ENCODE assay signal across 16 mouse cellular contexts in genomic region chr7:105635726-105636125, GRCm38 (mm10). TPM values are rescaled to one million over a fixed set of nuclear protein-coding genes. Genes with fewer than 3 reads are reported as not detected.
A peak's percentile ranks its signal among the peaks of the same experiment; 100 is the strongest.
DNase-seq lines count a peak whose midpoint lies in the region; TF ChIP-seq lines count a peak whose summit lies in the region.
"Had no signal": no experiment of that assay in that cellular context is flagged by ENCODE, and none has a peak within 500 bp of the region (broad histone marks: within the 10 kb centered on the region; RNA-seq: fewer than 3 reads in every experiment).

No protein-coding gene starts in this region.

- no peak overlapping the region for H3K27ac ChIP-seq in heart, adult 2 months
- H3K27ac ChIP-seq in layer of hippocampus, adult 2 months: peak overlapping the region; percentile 25; the same call in 1 of the 2 replicates
- no peak overlapping the region for H3K27ac ChIP-seq in testis, adult 2 months (ENCODE audit: control insufficient read depth, insufficient read depth, low read depth, low read length)
- H3K27ac ChIP-seq: embryonic facial prominence, embryonic 13.5 days; forebrain, embryonic 15.5 days had no signal

- TF ChIP-seq POLR2A in heart, adult 2 months (IDR thresholded peaks at IDR 0.05; ENCODE audit: insufficient read depth, low read depth, low read length): no peak
- TF ChIP-seq POLR2A in testis, adult 2 months (IDR thresholded peaks at IDR 0.05; ENCODE audit: control insufficient read depth, low read depth, low read length): no peak

- H3K36me3 ChIP-seq in heart, adult 2 months (ENCODE audit: control insufficient read depth, insufficient read depth, low read length): no peaks in the 10 kb centered on the region; the same call in 1 of the 2 replicates
- no peaks in the 10 kb centered on the region for H3K36me3 ChIP-seq in testis, adult 2 months (ENCODE audit: control insufficient read depth, insufficient read depth, low read length)

- WGBS in heart, adult 2 months: 53% methylated on average over 2 of the region's 2 CpGs

- TF ChIP-seq CTCF in heart, adult 2 months (IDR thresholded peaks at IDR 0.05): no peak
- no peak for TF ChIP-seq CTCF in layer of hippocampus, adult 2 months (conservative IDR thresholded peaks at IDR 0.05)
- no peak for TF ChIP-seq CTCF in testis, adult 2 months (IDR thresholded peaks at IDR 0.05; ENCODE audit: control insufficient read depth, insufficient read depth, insufficient replicate concordance, low read depth, low read length)

- DNase-seq in heart, adult 9 months (ENCODE audit: low spot score in 2 of 2): peak; percentile 35 to 39
- no peak for DNase-seq in heart, adult 2 months
- no peak for DNase-seq in layer of hippocampus, adult 2 months (ENCODE audit: low spot score in 2 of 2)
- DNase-seq in layer of hippocampus, postnatal 25 days (ENCODE audit: extremely low spot score in 1 of 2, low spot score in 1 of 2): no peak
- no peak for DNase-seq in testis, postnatal 10 days (ENCODE audit: low spot score)
- DNase-seq in spleen, postnatal 36 days (ENCODE audit: low spot score in 2 of 2): no peak
- DNase-seq: adrenal gland, adult 8-10 months; cerebellum, adult 11 months; cerebellum, postnatal 14 days; kidney, adult 2 months; kidney, postnatal 10 days; thymus, postnatal 14 days had no signal

- H3K79me2 ChIP-seq in heart, adult 2 months (replicated peaks; ENCODE audit: control insufficient read depth, insufficient read depth, low read length): no peaks in the 10 kb centered on the region

- no peak for TF ChIP-seq EP300 in heart, adult 2 months (IDR thresholded peaks at IDR 0.05; ENCODE audit: insufficient read depth, low read depth, low read length)

- intact Hi-C loops in heart, adult 2 months (cut with DNase I): loop anchor here (5.0 kb wide), 1 partner anchor 238 kb away; no protein-coding TSS in a partner anchor

- no peak overlapping the region for H3K4me3 ChIP-seq in heart, adult 2 months
- H3K4me3 ChIP-seq in layer of hippocampus, adult 2 months: no peak overlapping the region
- peak overlapping the region; percentile 71 for H3K4me3 ChIP-seq in testis, adult 2 months (ENCODE audit: control insufficient read depth, low read depth, low read length)
- H3K4me3 ChIP-seq: embryonic facial prominence, embryonic 13.5 days; forebrain, embryonic 15.5 days had no signal

- H3K27me3 ChIP-seq in heart, adult 2 months (ENCODE audit: control insufficient read depth, insufficient read depth, low read length): no peaks in the 10 kb centered on the region
- H3K27me3 ChIP-seq in testis, adult 2 months (ENCODE audit: control insufficient read depth, insufficient read depth, low read length): no peaks in the 10 kb centered on the region; the same call in 1 of the 2 replicates
- H3K27me3 ChIP-seq: embryonic facial prominence, embryonic 13.5 days; forebrain, embryonic 15.5 days had no signal

- no peak overlapping the region for H3K9ac ChIP-seq in heart, adult 2 months (ENCODE audit: low read depth, low read length)
- H3K9ac ChIP-seq: forebrain, embryonic 15.5 days had no signal

- H3K4me1 ChIP-seq in heart, adult 2 months (ENCODE audit: control insufficient read depth, insufficient read depth, low read length): peaks cover 6% of the 10 kb centered on the region
- peaks cover 16% of the 10 kb centered on the region for H3K4me1 ChIP-seq in testis, adult 2 months (ENCODE audit: control insufficient read depth, insufficient read depth, low read length)

RNA-seq across cellular contexts. Expression of gene Trim3, which starts 2.4 kb away (rescaled TPM):
- 10 to 100 TPM; 20.5 to 23.0 TPM for total RNA-seq in heart, adult 2 months (2021)
- polyA plus RNA-seq in heart, adult 2 months (2012; rRNA removed): 39.8 and 41.1 TPM in 2 replicates
- total RNA-seq in layer of hippocampus, adult 2 months (2021): 100 to 1,000 TPM; 140 to 142 TPM
- total RNA-seq in layer of hippocampus, postnatal 25 days (2021): 100 to 1,000 TPM; 124 to 145 TPM
- polyA plus RNA-seq in testis, adult 2 months (2012; rRNA removed): 4.6 and 5.1 TPM in 2 replicates

RNA-seq across cellular contexts. Expression of gene Timm10b, which starts 4.1 kb away (rescaled TPM):
- total RNA-seq in heart, adult 2 months (2021): 10 to 100 TPM; 70.8 to 78.5 TPM
- 83.6 and 92.9 TPM in 2 replicates for polyA plus RNA-seq in heart, adult 2 months (2012; rRNA removed)
- total RNA-seq in layer of hippocampus, adult 2 months (2021): 10 to 100 TPM; 67.4 to 73.7 TPM
- 10 to 100 TPM; 71.3 to 86.2 TPM for total RNA-seq in layer of hippocampus, postnatal 25 days (2021)
- polyA plus RNA-seq in testis, adult 2 months (2012; rRNA removed): 73.6 and 76.1 TPM in 2 replicates

RNA-seq across cellular contexts. Expression of gene Arfip2, which starts 4.5 kb away (rescaled TPM):
- 10 to 100 TPM; 13.6 TPM for total RNA-seq in heart, adult 2 months (2021)
- 30.4 and 40.1 TPM in 2 replicates for polyA plus RNA-seq in heart, adult 2 months (2012; rRNA removed)
- 100 to 1,000 TPM in 1 of 2 experiments, 10 to 100 TPM in 1; 98.9 to 105 TPM for total RNA-seq in layer of hippocampus, adult 2 months (2021)
- total RNA-seq in layer of hippocampus, postnatal 25 days (2021): 100 to 1,000 TPM in 1 of 2 experiments, 10 to 100 TPM in 1; 94.0 to 102 TPM
- 12.4 and 12.5 TPM in 2 replicates for polyA plus RNA-seq in testis, adult 2 months (2012; rRNA removed)

RNA-seq across cellular contexts. Expression of gene Gm45799, which starts 4.6 kb away (rescaled TPM):
- total RNA-seq in heart, adult 2 months (2021): 1 to 10 TPM in 1 of 2 experiments, under 1 TPM in 1; 0.78 to 2.0 TPM
- 66.7 and 188 TPM in 2 replicates for polyA plus RNA-seq in heart, adult 2 months (2012; rRNA removed)
- total RNA-seq in layer of hippocampus, adult 2 months (2021): 10 to 100 TPM in 1 of 2 experiments, 1 to 10 TPM in 1; 6.9 to 12.7 TPM
- 1 to 10 TPM; 8.8 to 9.6 TPM for total RNA-seq in layer of hippocampus, postnatal 25 days (2021)
- 52.1 and 76.2 TPM in 2 replicates for polyA plus RNA-seq in testis, adult 2 months (2012; rRNA removed)
- total RNA-seq: granulocyte monocyte progenitor cell, adult 5-6 weeks had no signal

RNA-seq across cellular contexts. Expression of gene Dnhd1, which starts 14.9 kb away (rescaled TPM):
- total RNA-seq in heart, adult 2 months (2021): under 1 TPM; 0.14 to 0.29 TPM
- polyA plus RNA-seq in heart, adult 2 months (2012; rRNA removed): 1.1 and 1.3 TPM in 2 replicates
- total RNA-seq in layer of hippocampus, adult 2 months (2021): 1 to 10 TPM; 6.9 to 8.5 TPM
- 1 to 10 TPM; 4.6 to 5.4 TPM for total RNA-seq in layer of hippocampus, postnatal 25 days (2021)
- 31.7 and 31.9 TPM in 2 replicates for polyA plus RNA-seq in testis, adult 2 months (2012; rRNA removed)

Comparison
In these comparisons a context has a peak if more than half of its experiments do, and no peak if none do; other contexts are left out.
1. DNase-seq: peak in heart, adult 9 months (2 of 2); none in heart, adult 2 months (0 of 2), layer of hippocampus, adult 2 months (0 of 2), layer of hippocampus, postnatal 25 days (0 of 2), testis, postnatal 10 days (single experiment) and spleen, postnatal 36 days (0 of 2).
2. RNA of gene Trim3, which starts 2.4 kb away (total RNA-seq): 124 to 145 TPM in layer of hippocampus, postnatal 25 days and 140 to 142 TPM in layer of hippocampus, adult 2 months; 20.5 to 23.0 TPM in heart, adult 2 months; every median in the first group is over 4 times any median in the second.
3. RNA of gene Arfip2, which starts 4.5 kb away (total RNA-seq): 98.9 to 105 TPM in layer of hippocampus, adult 2 months and 94.0 to 102 TPM in layer of hippocampus, postnatal 25 days; 13.6 TPM in heart, adult 2 months; every median in the first group is over 4 times any median in the second.